Mouse (Mus musculus): ENCODE results near the gene Rae1. TPM values are rescaled to one million over a fixed set of nuclear protein-coding genes. Genes with fewer than 3 reads are reported as not detected.

Gene Rae1
- polyA plus RNA-seq, 1 experiment from 2014 or later, result 119 TPM

DNA sequence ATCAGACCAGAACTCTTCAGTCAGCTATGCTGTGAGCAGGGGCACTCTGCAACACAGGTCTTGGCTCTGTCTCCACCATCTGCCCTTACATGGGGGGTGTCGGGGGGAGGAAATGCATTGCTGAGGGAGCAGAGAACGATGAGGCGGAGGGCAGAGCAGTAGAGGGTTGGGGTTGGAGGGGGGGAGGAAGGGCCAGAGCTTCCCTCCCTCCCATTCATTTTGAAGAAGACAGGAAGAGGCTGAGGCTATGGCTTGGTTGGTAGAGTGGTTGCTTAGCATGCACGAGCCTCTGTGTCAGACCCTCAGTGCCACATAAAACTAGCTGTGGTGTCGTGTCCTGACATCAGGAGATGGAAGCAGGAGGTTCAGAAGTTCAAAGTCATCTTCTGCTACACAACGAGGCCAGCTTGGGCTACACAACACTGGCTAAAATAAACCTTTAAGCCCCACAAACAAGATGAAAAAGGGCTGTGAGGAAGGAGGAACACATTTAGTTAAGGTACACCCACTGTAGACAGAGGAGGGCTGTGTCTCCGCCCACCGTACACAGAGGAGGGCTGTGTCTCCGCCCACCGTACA, 56.5 kb downstream of the Rae1 start:
- H3K4me2 ChIP-seq, result 0 out of 2 replicates have a peak overlapping the region, but pooled peaks have one; percentile 11

DNA sequence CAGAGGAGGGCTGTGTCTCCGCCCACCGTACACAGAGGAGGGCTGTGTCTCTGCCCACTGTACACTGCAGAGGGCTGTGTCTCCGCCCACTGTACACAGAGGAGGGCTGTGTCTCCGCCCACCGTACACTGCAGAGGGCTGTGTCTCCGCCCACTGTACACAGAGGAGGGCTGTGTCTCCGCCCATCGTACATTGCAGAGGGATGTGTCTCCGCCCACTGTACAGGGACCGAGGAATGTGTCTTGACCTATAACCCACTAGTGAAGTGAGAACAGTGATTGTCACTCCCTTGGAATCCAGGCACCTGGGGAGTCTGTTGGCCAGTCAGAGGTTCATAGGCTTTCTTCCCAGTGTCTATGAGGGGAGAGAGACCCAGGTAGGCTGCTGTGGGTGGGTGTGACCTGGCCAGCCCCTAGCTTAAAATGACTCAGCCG, 57.0 kb downstream of the Rae1 start:
- no peaks in the 10 kb centered on the region for H3K9me3 ChIP-seq (replicated peaks)
- no peaks in the 10 kb centered on the region for H3K36me3 ChIP-seq
- H3K4me1 ChIP-seq, result peaks cover 54% of the 10 kb centered on the region
- H3K27ac ChIP-seq, result peak overlapping the region; percentile 57; the same call in 1 of the 2 replicates
- peak overlapping the region; percentile 33 for H3K4me2 ChIP-seq
- H3K27me3 ChIP-seq (replicated peaks), result no peaks in the 10 kb centered on the region
- peak; percentile 84 for ATAC-seq
- no peak overlapping the region for H3K9ac ChIP-seq
- 18% methylated on average over 11 of the region's 11 CpGs for WGBS (ENCODE audit: insufficient replicate concordance)
- no peak overlapping the region for H3K4me3 ChIP-seq

More for the DNA sequence above, 56.5 kb downstream of the Rae1 start:
- Histone ChIP-seq H3K4me1 (peaks cover 49% of the 10 kb centered on the region), H3K27me3 (replicated peaks) (no peaks in the 10 kb centered on the region), H3K4me3 (no peak overlapping the region), H3K36me3 (no peaks in the 10 kb centered on the region), H3K27ac (peak overlapping the region; percentile 50; the same call in 1 of the 2 replicates), H3K9ac (peak overlapping the region; percentile 14; the same call in 1 of the 2 replicates), H3K9me3 (replicated peaks) (no peaks in the 10 kb centered on the region)
- ATAC-seq, result peak; percentile 5; the same call in 1 of the 2 replicates
- WGBS (ENCODE audit: insufficient replicate concordance), result 34% methylated on average over 10 of the region's 10 CpGs

DNA sequence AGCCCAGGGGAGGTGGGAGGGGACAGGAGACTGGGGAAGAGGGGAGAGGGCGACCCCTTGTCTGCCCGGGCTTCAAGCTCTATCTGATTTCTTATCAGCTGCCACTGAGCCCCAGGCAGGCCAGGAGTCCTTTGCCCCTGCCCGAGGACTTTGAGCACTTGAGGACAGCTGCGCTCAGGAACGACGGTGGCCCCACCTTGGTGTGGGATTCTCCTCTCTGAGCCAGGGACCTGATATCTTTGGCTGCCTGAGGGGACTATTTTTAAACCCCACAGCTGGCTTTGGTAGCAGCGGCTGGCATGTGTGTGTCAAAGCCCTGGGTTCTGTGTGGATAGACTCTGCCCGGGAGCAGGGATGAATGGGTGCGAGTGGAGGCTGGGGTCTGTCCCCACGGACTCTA, 57.7 kb downstream of the Rae1 start:
- H3K27ac ChIP-seq, result 0 out of 2 replicates have a peak overlapping the region, but pooled peaks have one; percentile 57
- no peaks in the 10 kb centered on the region for H3K9me3 ChIP-seq (replicated peaks)
- peak overlapping the region; percentile 33; the same call in 1 of the 2 replicates for H3K4me2 ChIP-seq
- no peak overlapping the region for H3K4me3 ChIP-seq
- 30% methylated on average over 10 of the region's 10 CpGs for WGBS (ENCODE audit: insufficient replicate concordance)
- no peaks in the 10 kb centered on the region for H3K36me3 ChIP-seq
- no peak for ATAC-seq
- H3K4me1 ChIP-seq, result peaks cover 61% of the 10 kb centered on the region
- no peak overlapping the region for H3K9ac ChIP-seq
- no peaks in the 10 kb centered on the region for H3K27me3 ChIP-seq (replicated peaks)

DNA sequence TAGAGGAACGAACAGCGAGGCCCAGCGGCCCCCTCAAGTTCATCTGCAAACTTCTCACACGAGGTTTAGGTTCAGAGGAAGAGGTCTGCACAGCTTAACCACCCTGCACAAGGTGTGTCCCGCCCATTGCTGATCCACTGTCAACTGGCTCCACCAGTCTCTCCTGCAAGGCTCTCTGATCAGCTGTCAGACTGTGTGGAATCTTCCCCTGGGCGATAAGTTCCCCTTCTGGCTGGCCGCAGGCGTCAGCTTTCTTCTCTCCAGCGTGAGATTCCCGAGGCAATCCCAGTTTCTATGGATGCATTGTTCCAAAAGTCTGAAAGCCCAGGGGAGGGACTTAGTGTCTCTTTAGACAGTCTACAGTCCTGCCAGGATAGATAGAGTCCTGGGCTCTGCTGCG, 58.3 kb downstream of the Rae1 start:
- peaks cover 66% of the 10 kb centered on the region for H3K4me1 ChIP-seq
- WGBS (ENCODE audit: insufficient replicate concordance), result 34% methylated on average over 11 of the region's 11 CpGs
- H3K27me3 ChIP-seq (replicated peaks), result no peaks in the 10 kb centered on the region
- no peak overlapping the region for H3K4me3 ChIP-seq
- ATAC-seq, result no peak
- H3K9me3 ChIP-seq (replicated peaks), result no peaks in the 10 kb centered on the region
- H3K27ac ChIP-seq, result no peak overlapping the region
- no peaks in the 10 kb centered on the region for H3K36me3 ChIP-seq
- no peak overlapping the region for H3K4me2 ChIP-seq
- H3K9ac ChIP-seq, result no peak overlapping the region

DNA sequence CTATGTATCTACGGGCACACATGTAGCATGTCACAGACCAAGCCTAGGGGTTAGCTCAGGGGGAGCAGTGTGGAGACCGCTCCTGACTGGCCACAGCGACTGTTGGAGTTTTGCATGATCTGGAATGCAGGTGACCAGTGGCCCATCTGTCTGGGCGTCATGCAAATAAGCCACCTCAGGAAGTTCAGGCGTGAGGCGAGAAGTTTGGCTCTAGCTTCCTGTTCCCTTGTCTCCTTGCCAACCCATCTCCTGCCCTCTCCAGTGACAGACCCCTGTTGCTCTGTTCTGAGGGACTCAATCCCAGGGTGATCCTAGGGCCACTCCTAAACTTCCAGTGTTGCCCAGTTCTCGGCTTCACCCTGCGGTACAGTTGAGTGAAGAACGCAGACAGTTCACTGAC, 60.5 kb downstream of the Rae1 start:
- no peak overlapping the region for H3K4me3 ChIP-seq
- H3K27ac ChIP-seq, result no peak overlapping the region
- H3K9ac ChIP-seq, result peak overlapping the region; percentile 28; the same call in 1 of the 2 replicates
- H3K27me3 ChIP-seq (replicated peaks), result no peaks in the 10 kb centered on the region
- peaks cover 66% of the 10 kb centered on the region for H3K4me1 ChIP-seq
- WGBS (ENCODE audit: insufficient replicate concordance), result 49% methylated on average over 9 of the region's 9 CpGs
- no peak for ATAC-seq
- H3K9me3 ChIP-seq (replicated peaks), result no peaks in the 10 kb centered on the region
- H3K4me2 ChIP-seq, result no peak overlapping the region
- H3K36me3 ChIP-seq, result no peaks in the 10 kb centered on the region

DNA sequence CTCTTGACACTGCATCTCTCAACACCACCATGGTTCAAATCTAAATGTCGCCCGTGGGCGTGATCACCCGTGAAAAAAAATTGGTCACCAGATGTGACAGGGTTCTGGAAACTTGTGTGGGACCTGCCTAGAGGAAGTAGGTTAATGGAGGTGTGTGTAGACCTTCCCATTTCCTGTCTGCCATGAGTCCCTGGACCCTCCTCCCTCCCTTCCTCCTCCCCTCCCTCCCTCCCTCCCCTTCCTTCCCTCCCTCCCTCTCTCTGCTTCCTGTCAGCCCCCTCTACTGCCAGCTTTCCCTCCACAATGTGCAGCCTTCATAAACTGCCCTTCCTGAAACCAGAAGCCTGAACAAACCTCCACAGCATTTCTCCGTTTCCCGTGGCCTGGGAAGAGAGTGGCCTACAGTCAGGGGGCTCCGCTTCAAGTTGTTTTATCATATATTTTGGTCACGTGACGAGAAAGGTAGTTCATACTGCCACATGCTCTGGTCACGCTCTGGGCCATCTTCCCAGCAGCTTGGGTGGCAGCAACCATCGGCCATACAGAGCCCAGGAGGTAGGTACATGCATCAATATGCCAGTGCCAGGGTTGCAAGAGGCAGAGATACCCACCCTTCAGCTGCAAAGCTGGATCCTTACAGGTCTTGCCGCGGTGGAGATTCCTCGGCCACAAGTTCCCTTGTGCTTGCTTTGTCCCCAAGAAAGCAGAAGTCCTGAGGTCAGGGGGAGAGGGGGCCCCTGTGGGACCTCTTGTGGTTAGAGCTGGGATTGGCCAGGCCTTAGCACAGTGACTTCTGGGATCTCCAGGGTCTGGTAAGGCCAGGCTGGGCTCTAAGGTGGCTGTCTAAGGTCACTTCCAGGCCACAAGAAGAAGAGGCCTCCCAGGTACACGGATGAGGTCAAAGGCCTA, 61.8 kb downstream of the Rae1 start:
- Histone ChIP-seq H3K4me1 (peaks cover 53% of the 10 kb centered on the region), H3K9ac (no peak overlapping the region), H3K27me3 (replicated peaks) (no peaks in the 10 kb centered on the region), H3K36me3 (no peaks in the 10 kb centered on the region), H3K4me3 (no peak overlapping the region), H3K27ac (peak overlapping the region; percentile 43), H3K9me3 (replicated peaks) (no peaks in the 10 kb centered on the region), H3K4me2 (no peak overlapping the region)
- ATAC-seq, result peak; percentile 27
- WGBS (ENCODE audit: insufficient replicate concordance), result 25% methylated on average over 15 of the region's 15 CpGs

DNA sequence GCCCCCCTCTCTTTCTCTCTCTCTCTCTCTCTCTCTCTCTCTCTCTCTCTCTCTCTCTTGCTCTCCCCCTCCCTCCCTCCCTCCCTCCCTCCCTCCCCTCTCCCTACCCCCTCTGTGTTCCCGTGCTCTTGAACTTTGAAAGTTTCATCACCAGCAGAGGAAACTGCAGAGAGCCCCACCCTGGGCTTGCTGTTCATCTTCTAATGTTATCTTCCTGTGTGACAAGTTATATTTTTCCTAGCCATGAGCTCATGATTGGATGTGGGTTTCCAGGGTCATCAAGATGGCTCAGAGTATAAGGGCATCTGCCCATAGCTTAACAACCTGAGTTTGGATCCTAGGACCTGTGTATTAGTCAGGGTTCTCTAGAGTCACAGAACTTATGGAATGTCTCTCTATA, 63.3 kb downstream of the Rae1 start:
- no peak overlapping the region for H3K4me2 ChIP-seq
- H3K27me3 ChIP-seq (replicated peaks), result no peaks in the 10 kb centered on the region
- WGBS (ENCODE audit: insufficient replicate concordance), result 25% methylated on average over 1 of the region's 1 CpGs
- H3K27ac ChIP-seq, result no peak overlapping the region
- H3K9me3 ChIP-seq (replicated peaks), result peaks cover 2% of the 10 kb centered on the region; the same call in 1 of the 2 replicates
- H3K4me3 ChIP-seq, result no peak overlapping the region
- H3K9ac ChIP-seq, result no peak overlapping the region
- no peaks in the 10 kb centered on the region for H3K36me3 ChIP-seq
- peaks cover 38% of the 10 kb centered on the region for H3K4me1 ChIP-seq
- no peak for ATAC-seq

DNA sequence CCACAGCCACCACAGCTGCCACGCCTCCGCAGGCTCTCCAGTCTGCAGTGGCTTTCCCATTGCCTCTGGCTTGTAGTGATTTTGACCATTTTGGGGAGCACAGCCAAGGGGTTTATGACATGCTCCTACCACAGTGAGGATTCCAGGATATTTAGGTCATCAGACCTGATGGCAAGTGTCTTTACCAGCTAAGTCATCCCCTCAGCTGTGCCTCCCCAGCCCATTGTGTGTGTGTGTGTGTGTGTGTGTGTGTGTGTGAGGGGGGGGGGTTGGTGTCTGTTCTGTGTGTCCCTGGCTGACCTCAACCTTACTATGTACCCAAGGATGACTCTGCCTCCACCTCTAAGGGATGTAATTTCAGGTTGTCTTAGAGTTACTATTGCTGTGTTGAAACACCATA, 64.9 kb downstream of the Rae1 start:
- Histone ChIP-seq H3K27ac (no peak overlapping the region), H3K4me1 (peaks cover 32% of the 10 kb centered on the region), H3K27me3 (replicated peaks) (no peaks in the 10 kb centered on the region), H3K4me2 (no peak overlapping the region), H3K9me3 (replicated peaks) (peaks cover 7% of the 10 kb centered on the region; the same call in 1 of the 2 replicates), H3K4me3 (no peak overlapping the region), H3K36me3 (no peaks in the 10 kb centered on the region), H3K9ac (no peak overlapping the region)
- ATAC-seq, result no peak
- WGBS (ENCODE audit: insufficient replicate concordance), result 83% methylated on average over 2 of the region's 2 CpGs

Other genes starting within 250 kb of the Rae1 start
- gene Bmp7, start 59.8 kb upstream of the Rae1 start, polyA plus RNA-seq (2016; fragmentation: Nextera tagmentation; extraction: Ambion mirVana), result 3.3 and 4.4 TPM in 2 replicates
- gene Spo11, start 22.4 kb upstream of the Rae1 start, polyA plus RNA-seq (2016; fragmentation: Nextera tagmentation; extraction: Ambion mirVana), result 0.10 TPM in 1 of 2 replicates, not detected in the other
- gene Rbm38, start 20.4 kb downstream of the Rae1 start, polyA plus RNA-seq (2016; fragmentation: Nextera tagmentation; extraction: Ambion mirVana), result 305 and 313 TPM in 2 replicates
- gene Ctcfl, start 119.4 kb downstream of the Rae1 start, polyA plus RNA-seq (2016; fragmentation: Nextera tagmentation; extraction: Ambion mirVana), result 0.04 and 0.06 TPM in 2 replicates
- gene Pck1, start 152.9 kb downstream of the Rae1 start, polyA plus RNA-seq (2016; fragmentation: Nextera tagmentation; extraction: Ambion mirVana), result 0.07 and 0.20 TPM in 2 replicates
- gene Zbp1, start 218.8 kb downstream of the Rae1 start, polyA plus RNA-seq (2016; fragmentation: Nextera tagmentation; extraction: Ambion mirVana), result 0.21 and 0.36 TPM in 2 replicates